Mouse (Mus musculus) brain, embryonic 14.5 days (tissue): ENCODE results near the gene Arhgap10.

Experiments used
- CTCF ChIP-seq: fragments of 200-500 bp; IDR thresholded peaks from 2 replicates; pipeline ENCODE4 v1.5.1; 2012; ENCODE audit warnings: inconsistent platforms, mild to moderate bottlenecking, moderate library complexity, borderline replicate concordance; ENCODE audit not compliant: insufficient read depth, insufficient read length; ENCODE audit errors: extremely low read depth
- POLR2A ChIP-seq: fragments of 200-500 bp; IDR thresholded peaks from 2 replicates; pipeline ENCODE4 v1.6.1; 2012; ENCODE audit warnings: mild to moderate bottlenecking, inconsistent platforms, borderline replicate concordance; ENCODE audit not compliant: poor library complexity, insufficient read depth, insufficient read length, severe bottlenecking; ENCODE audit errors: extremely low read depth

GRCm38 (mm10) chr8:77337272-77337671 is 180.5 kb downstream of the Arhgap10 start:
- TF ChIP-seq CTCF (no peak), POLR2A (no peak)
